Mouse (Mus musculus) c-Kit-positive CD71-positive TER-119-positive erythroid progenitor cells, embryonic 14.5 days (primary cell): Measurements from ENCODE around the gene Gm11096.

Source experiments
- DNase-seq: peaks from one replicate; pipeline ENCODE4 v3.0.0-alpha.2; 2013; ENCODE audit warnings: low spot score

Gene Gm11096

DNA sequence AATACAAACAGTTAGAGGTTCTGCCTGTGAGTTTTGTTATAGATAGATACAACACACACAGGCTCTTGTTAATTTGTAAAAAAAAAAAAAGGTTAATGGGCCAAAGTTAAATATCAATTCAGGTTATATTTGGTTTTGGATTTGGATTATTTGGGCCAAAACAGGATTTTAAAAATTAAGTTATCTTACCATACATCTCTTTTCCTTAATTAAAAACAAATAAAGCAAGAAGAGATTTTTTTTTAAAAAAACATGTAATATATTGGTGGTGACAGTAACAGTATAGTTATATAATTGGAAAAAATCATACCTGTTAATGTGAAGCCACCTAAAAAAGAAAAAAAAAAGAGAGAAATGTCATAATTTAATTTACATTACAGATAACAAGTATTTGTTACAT lies at the start of gene Gm11096:
Gm11096 (plus strand) TSS at position 301 of the 400 bp plus-strand sequence.
- DNase-seq = no peak

DNA sequence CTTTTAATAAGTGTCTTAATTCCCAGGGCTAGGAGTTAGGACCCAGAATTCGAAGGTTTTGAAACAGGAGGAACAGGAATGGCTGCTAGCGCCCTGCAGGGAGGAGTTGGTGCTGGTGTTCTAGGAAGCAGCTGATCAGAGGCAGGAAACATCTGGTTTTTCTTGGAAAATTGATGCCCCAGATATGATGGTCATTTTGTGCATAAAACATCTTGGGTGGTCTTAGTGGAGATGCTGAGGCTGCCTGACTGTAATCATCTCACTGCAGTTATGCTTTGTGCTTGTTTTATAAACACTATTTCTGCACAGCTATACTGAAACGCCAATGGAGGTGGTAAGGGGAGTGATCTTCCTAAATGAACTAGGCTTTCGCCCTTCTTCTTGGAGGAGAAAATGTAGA lies 48.5 kb upstream of the Gm11096 start:
- no peak for DNase-seq

DNA sequence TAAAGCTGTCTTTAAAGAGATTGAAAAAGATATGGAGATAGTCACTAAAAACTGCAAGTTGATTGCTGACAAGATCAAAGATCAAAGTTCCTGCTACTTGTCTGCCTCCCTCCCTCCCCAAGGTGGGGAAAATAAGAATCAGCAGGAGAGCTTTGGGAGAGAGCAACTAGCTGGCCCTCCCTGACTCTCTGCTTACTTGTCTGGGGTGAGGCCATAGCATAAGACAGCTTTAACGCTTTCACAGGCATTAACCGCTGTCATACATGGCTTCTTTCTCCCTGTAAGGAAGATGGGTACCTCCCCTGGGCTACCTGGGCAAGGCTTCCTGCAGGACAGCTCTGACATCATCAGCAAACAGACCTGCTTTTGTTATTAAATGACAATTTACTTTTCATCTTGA lies 47.4 kb upstream of the Gm11096 start:
- DNase-seq = no peak

DNA sequence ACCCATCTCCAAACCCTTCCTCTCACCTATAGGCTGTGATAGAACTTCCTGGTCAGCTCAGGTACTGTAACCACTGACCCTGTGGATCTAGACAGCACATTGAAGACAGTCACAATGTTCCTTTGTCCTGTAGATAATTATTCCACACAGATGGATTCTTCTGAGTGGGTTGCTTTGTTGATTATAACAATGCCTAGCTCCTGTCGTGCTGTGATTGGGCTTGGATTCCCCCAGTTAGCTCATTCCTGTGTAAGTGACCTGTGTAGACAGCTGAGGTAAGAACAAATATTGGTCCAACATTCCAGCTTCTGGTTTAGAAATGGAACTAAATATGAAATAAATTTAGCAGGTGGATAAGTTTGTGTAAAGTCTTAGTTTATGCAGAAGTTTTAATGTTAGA lies 44.1 kb upstream of the Gm11096 start:
- DNase-seq = no peak

DNA sequence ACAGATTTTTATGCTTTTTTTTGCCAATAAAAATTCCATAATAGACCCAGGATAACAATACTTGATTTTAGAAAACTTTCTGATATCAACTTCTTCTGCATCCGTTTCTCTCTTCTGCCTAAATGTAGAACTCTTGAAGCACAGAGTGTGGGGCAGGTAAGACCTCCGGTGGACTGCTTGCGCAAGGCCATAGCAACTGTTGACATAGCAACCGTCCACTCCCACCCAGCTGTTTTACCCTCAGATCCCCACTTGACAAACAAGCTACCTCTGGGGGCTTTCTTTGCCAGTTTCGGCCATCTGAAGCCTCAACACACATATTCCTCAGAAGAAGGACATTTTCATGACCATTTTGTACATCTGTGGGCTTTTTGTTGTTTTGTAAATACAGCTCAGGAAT lies 41.2 kb upstream of the Gm11096 start:
- DNase-seq = no peak

- no peak for DNase-seq
Observed at GRCm38 (mm10) chr17:81402636-81403035, 38.9 kb upstream of the Gm11096 start.

- DNase-seq = no peak
Observed at GRCm38 (mm10) chr17:81403121-81403520, 38.4 kb upstream of the Gm11096 start.

GRCm38 (mm10) chr17:81404225-81404624 lies 37.3 kb upstream of the Gm11096 start:
- no peak for DNase-seq

DNA sequence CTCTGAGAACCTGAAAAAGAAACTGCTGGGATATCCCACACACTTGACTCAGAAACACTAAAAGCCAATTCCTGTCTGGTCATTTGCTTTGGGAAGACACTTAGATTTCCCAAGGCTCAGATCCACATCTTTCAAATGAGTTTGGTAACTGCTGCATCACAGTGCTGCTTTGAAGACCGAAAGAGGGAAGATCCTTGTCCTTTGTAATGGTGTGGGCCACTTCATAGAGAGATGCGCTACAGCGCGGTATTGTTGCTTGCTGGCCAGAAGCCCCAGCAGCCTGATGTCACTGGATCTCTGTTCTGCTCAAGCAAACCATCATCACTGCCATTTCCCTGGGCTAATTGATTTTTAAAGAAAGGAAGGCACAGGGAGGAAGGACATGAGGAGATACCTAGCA lies 28.8 kb upstream of the Gm11096 start:
- DNase-seq = no peak

GRCm38 (mm10) chr17:81416361-81417114 lies 25.0 kb upstream of the Gm11096 start:
- no peak for DNase-seq

DNA sequence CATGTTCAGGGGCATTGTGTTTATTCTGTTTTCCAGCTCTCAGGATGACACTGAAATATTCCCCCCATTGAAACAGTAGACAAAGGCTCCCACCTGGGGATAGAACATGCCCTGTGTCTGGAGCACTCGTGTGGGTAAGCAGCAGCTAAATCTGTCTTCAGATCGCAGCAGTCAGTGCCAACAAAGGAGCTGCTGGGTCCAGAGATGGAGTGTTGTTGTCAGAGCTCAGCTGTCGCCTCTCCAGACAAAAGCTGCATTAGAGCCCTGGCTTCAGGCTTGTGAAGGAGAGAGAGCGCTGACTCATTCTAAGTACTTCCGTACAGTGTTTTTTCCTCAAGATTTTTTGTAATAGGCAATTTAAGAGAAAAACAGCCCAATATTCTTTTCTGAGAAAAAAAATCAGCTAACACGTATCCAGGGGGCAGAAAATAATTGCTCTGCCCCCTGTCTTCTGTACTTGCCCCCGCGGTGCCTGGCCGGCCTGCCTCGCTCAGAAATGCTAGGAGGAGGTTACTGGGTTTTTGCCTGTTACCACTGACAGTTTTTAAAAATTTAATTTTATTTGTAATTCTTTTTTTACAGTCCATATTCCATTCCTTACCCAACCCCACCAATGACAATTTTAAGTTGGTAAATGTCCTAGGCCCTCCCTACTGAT lies 21.6 kb upstream of the Gm11096 start:
- no peak for DNase-seq

- DNase-seq = no peak
Observed at GRCm38 (mm10) chr17:81424256-81424912, 17.2 kb upstream of the Gm11096 start.

- no peak for DNase-seq
Observed at GRCm38 (mm10) chr17:81427245-81427644, 14.3 kb upstream of the Gm11096 start.

DNA sequence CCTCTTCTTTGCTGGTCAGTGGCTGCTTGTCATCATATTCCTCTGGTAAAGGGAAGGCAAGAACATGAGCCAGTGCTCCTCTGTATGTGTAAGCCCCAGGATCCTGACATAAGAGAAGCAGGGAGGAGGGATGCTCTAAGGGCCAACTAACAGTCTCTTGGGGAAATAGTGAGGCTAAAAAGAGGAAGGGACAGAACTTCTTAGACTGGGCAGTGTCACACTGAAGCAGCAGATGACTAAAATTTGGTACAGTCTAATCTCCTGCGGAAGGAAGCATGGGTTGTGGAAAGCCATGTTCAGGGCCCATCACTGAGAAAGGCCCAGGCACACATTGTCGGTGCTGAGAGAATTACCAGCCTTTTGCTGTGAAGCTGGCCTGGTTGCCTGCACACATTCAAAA lies 8.8 kb upstream of the Gm11096 start:
- no peak for DNase-seq

GRCm38 (mm10) chr17:81433148-81433547 lies 8.4 kb upstream of the Gm11096 start:
- no peak for DNase-seq

GRCm38 (mm10) chr17:81455269-81455668 lies 13.7 kb downstream of the Gm11096 start:
- DNase-seq = no peak

- no peak for DNase-seq
Observed at GRCm38 (mm10) chr17:81455977-81456376, 14.4 kb downstream of the Gm11096 start.

- DNase-seq = no peak
Observed at GRCm38 (mm10) chr17:81459379-81459778, 17.8 kb downstream of the Gm11096 start.

DNA sequence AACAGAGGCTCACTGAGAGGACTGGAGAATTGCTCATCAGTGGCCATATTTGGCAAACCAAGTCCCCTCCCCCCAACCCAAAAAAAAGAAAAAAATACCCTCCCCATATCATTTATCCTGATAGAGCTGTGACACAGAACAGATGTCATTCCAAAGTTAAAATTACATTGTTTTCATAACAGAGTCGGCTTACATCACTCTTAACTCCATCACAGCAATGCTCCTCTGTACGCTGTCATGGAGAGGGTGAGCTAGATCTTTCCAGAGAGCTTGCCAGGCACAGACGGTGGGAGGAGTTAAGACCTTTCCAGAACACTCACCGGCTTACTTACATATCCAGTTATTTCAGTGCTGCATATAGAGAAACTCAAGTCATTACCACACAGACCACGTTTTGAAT lies 27.4 kb downstream of the Gm11096 start:
- DNase-seq = no peak

GRCm38 (mm10) chr17:81473363-81473762 lies 31.8 kb downstream of the Gm11096 start:
- no peak for DNase-seq

DNA sequence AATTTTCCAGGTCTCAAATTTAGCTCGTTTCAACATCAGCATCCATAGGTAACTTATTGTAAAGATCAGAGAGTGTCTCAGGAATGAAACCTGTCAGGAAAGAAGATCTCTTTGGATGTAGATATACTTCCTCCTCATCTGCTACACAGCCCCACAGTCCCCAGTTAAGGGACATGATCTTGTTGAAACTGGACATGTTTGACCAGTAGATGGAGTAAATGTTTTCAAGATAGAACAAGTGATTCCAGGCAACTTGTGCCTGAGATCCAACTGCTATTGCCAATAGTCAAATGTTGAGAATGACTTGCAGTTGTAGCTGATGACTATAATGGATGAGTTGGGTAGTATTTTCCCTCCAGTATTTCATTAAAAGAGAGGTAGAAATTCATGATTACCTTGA lies 35.9 kb downstream of the Gm11096 start:
- DNase-seq = no peak

DNA sequence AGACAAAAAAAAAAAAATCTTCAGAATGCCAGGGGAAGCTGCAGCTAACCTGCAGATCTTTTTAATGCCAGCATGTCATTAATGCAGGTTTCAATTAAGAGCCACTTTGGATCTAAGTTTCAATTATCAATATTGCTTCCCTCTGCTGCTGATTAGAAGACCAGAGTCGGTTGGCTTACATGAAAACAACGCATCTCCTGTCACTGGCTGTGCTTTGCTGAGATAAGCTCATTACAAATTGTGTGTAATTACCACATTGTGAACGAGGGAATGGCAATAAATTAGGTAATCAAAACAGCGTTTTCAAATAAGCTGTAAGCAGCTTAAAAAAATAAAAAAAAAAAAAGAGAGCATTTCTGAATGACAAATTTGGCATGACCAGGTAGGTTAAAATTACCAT lies 38.2 kb downstream of the Gm11096 start:
- no peak for DNase-seq
